In genomic region chr4:82831155-82831554, GRCm38 (mm10) we compare ENCODE assay signal across 45 mouse cellular contexts. TPM values are rescaled to one million over a fixed set of nuclear protein-coding genes. Genes with fewer than 3 reads are reported as not detected.
"Had no signal": no experiment of that assay in that cellular context is flagged by ENCODE, and none has a peak within 500 bp of the region (broad histone marks: within the 10 kb centered on the region; RNA-seq: fewer than 3 reads in every experiment).

No protein-coding gene starts in this region.

- H3K9me3 ChIP-seq: heart, embryonic 10.5 days; heart, embryonic 12.5 days; heart, embryonic 13.5 days; heart, embryonic 15.5 days; hindbrain, embryonic 10.5 days; hindbrain, embryonic 12.5 days; hindbrain, embryonic 13.5 days; hindbrain, embryonic 15.5 days; intestine, embryonic 15.5 days; kidney, embryonic 15.5 days had no signal

- ATAC-seq: hindbrain, embryonic 16.5 days; hindbrain, postnatal 0 days; intestine, embryonic 15.5 days; intestine, embryonic 16.5 days; intestine, postnatal 0 days had no signal

- H3K27me3 ChIP-seq: heart, embryonic 12.5 days; heart, embryonic 13.5 days; heart, embryonic 15.5 days; hindbrain, embryonic 12.5 days; hindbrain, embryonic 13.5 days; hindbrain, embryonic 15.5 days; intestine, embryonic 15.5 days; kidney, embryonic 15.5 days had no signal

- H3K27ac ChIP-seq: heart, embryonic 10.5 days; heart, embryonic 13.5 days; heart, embryonic 15.5 days; hindbrain, embryonic 10.5 days; hindbrain, embryonic 12.5 days; hindbrain, embryonic 13.5 days; hindbrain, embryonic 15.5 days; hindbrain, postnatal 0 days; intestine, embryonic 15.5 days; kidney, embryonic 15.5 days; kidney, postnatal 0 days; layer of hippocampus, adult 2 months; left cerebral cortex, adult 2 months had no signal

- H3K9ac ChIP-seq: heart, embryonic 12.5 days; heart, embryonic 13.5 days; heart, embryonic 15.5 days; hindbrain, embryonic 12.5 days; hindbrain, embryonic 13.5 days; hindbrain, embryonic 15.5 days; intestine, embryonic 15.5 days; kidney, embryonic 15.5 days had no signal

- H3K36me3 ChIP-seq: heart, embryonic 15.5 days had no signal

- H3K4me3 ChIP-seq: heart, embryonic 10.5 days; heart, embryonic 12.5 days; heart, embryonic 13.5 days; heart, embryonic 15.5 days; hindbrain, embryonic 10.5 days; hindbrain, embryonic 12.5 days; hindbrain, embryonic 13.5 days; hindbrain, embryonic 15.5 days; intestine, embryonic 15.5 days; kidney, embryonic 15.5 days; layer of hippocampus, adult 2 months; left cerebral cortex, adult 2 months had no signal

- H3K4me2 ChIP-seq: heart, embryonic 11.5 days; heart, embryonic 12.5 days; heart, embryonic 13.5 days; heart, embryonic 15.5 days; hindbrain, embryonic 12.5 days; hindbrain, embryonic 13.5 days; hindbrain, embryonic 15.5 days; intestine, embryonic 15.5 days; kidney, embryonic 15.5 days had no signal

- H3K4me1 ChIP-seq: heart, embryonic 15.5 days; hindbrain, embryonic 10.5 days; hindbrain, embryonic 12.5 days; hindbrain, embryonic 13.5 days; hindbrain, embryonic 15.5 days; intestine, embryonic 15.5 days; kidney, embryonic 15.5 days had no signal

- DNase-seq: heart, postnatal 10 days; heart, postnatal 14 days; heart, postnatal 36 days; heart, postnatal 4 days; kidney, adult 11 months; kidney, adult 18-20 months; kidney, adult 2 months; kidney, adult 8-10 months; kidney, adult 9 months; kidney, postnatal 10 days; kidney, postnatal 14 days; kidney, postnatal 25 days; kidney, postnatal 36 days; kidney, postnatal 4 days; layer of hippocampus, adult 9-11 months; layer of hippocampus, postnatal 36 days had no signal

RNA-seq across cellular contexts. Expression of gene Cer1, which starts 53.8 kb away (rescaled TPM):
- total RNA-seq: heart, postnatal 10 days; heart, postnatal 14 days; heart, postnatal 25 days; heart, postnatal 36 days; heart, postnatal 4 days; hematopoietic stem cell, adult 5-6 weeks; hindbrain, postnatal 0 days; layer of hippocampus, adult 18-20 months; layer of hippocampus, adult 2 months; layer of hippocampus, postnatal 14 days; layer of hippocampus, postnatal 25 days; layer of hippocampus, postnatal 36 days had no signal
- polyA plus RNA-seq: heart, embryonic 10.5 days; heart, embryonic 11.5 days; heart, embryonic 12.5 days; heart, embryonic 14.5 days; heart, embryonic 15.5 days; heart, embryonic 16.5 days; heart, postnatal 0 days; hindbrain, embryonic 10.5 days; hindbrain, embryonic 12.5 days; hindbrain, embryonic 13.5 days; hindbrain, embryonic 15.5 days; hindbrain, postnatal 0 days; intestine, postnatal 0 days; kidney, adult 2 months; kidney, embryonic 14.5 days; kidney, embryonic 16.5 days; kidney, postnatal 0 days; large intestine, adult 2 months had no signal
